Mouse (Mus musculus) natural killer cell, adult 2 months (primary cell): ENCODE results near the gene Tnik.

ENCODE experiments used
- DNase-seq, 2 experiments: peaks; one replicate each; pipeline ENCODE4 v3.0.0; 2022; ENCODE audit warnings: low spot score in 2 of 2

Tnik gene

DNA sequence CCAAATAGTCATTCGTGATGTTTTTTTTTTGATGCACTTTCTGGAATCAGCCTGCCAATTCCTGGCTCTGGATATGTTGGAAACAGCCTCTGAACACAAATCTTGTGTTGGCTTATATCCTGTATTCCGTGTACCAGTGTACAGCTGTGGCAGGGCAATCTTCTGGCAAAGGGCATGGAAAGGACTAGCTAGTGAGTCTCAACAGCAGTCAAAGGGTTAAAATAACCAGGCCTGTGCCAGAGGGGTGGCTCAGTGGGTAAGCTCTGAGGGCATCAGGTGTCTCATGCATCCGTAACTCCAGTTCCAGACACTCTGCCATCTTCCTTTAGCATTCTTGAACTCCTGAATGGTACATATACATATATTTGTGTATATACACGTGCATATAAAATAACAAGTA, 83.5 kb downstream of the Tnik start:
- DNase-seq, result no peak

DNA sequence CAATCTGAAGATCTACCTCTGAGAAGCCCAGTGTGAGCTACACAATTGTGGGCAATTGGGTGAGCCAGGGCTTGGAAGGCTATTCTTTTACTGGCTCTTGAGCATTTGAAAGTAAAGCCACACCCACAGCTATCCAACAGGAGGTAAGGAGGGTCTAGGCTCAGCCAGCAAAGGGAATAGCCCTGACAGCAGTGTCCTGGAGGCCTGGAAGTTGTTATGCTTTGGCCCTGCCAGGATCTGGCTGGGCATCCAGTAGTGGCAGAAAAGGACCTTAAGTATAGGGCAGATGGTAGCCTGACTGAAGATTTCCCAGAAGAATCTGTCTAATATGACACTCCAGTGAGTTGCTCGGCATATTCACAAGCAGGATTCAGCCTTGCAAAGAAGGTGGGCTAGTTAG, 85.7 kb downstream of the Tnik start:
- no peak for DNase-seq

DNA sequence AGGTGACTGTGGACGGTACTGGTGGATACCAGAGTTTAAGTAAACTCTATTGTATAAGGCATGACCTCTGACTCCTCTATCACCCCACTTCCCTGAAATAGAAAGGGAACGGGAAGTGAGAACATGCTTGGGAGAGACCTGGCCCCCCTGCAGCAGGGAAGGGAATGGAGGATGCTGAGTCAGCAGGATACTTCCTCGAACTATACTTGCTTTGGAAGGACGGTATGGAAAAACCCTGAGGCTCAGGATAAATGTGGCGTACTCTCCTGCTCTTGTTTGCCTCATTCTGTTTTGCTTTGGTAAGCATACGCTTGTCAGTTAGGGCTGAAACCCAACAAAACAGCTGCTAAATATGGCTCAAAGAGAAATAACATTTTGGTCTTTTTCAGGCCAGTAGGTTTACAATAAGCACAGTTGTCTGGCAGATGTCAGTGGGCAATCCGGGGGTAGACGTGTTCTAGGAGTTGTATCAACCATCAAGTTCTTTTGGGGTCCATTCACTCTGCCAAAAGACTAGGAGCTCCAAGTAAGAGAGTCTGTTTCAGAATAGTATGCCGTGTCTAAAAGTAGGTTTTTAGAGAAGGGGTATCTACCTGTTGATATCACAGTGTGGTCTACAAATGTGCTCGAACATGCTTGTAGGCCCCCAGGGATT, 87.3 kb downstream of the Tnik start:
- DNase-seq, result no peak

DNA sequence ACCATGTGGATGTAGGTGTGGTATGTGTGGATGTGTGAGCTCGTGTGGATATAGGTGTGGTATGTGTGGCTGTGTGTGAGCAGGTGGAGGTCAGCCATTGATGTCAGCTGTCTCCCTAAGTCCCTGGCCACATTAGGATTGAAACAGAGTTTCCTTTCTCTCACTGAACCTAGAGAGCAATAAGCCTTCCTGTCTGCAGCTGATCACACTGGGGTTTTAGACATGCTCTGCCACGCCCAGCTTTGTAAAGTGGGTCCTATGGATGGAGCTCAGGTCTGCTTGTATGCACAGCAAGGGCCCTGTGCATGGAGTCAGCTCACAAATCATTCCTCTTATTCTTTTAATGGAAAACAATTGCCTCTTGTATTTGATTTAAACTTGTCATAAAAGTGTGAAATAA, 95.4 kb downstream of the Tnik start:
- DNase-seq, result no peak

DNA sequence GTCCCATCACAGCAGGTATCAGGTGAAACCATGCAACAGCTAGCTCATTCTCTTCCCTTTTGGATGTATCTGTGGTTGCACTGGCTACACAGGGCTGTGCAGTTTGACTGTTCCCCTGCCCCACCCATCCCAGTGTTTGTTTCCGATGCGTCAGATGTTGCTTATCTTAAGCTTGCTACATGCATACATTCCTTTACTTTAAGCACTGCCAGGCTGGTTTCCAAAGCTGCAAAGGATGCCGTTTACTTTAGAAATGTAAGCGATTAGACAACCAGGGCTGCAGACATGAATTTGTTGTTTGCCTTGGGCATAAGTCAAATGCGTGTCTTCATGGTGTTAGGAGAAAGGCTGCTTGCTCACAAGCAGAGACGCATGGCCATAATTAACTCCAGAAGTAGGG, 96.1 kb downstream of the Tnik start:
- DNase-seq, result no peak

DNA sequence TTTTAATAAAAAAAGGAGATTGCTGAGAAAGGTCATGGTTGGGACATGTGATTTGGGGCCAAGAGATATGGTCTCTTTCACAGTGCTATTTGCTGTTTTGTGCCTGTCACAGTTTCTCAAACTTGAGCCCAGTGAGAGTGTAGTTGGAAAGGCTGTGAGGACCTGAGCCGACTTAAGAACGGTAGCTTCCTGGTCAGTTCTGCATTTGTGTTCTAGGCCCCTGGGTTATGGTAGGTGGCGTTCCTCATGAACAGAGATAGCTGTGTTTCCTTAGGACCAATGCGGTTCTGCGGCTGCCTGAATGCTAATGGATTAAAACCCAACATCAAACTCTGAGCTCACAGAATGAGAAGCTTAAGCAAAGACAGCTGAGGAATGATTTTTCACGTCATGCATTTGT, 98.0 kb downstream of the Tnik start:
- no peak for DNase-seq

DNA sequence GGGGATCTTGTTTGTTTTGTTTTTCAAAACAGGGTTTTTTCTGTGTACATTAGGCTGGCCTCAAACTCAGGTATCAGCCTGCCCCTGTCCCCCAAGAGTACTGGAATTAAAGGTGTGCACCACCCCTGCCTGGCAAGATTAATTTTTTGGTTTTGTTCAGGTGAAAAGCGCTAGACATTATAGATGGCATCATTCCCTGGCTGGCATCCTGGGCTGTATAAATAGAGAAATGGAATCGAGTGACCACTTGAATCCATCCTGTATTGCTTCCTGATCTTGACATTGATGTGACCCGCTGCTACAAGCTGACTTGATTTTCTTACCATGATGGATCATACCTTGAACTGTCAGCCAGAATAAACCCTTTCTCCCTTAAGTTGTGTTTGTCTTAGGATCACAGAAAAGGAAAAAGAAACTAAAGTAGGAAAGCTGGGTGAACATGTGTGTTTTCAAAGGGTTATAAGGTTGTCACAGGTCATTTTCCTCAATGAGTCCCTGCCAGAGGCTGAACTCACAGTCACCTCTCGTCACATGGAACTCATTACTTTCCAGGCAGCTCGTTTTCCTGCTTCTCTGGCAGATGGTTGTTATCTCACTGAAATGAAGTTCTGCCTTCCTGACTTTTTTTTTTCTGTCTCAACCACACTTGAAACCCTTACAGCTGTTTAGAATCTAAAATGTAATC, 100.6 kb downstream of the Tnik start:
- no peak for DNase-seq

DNA sequence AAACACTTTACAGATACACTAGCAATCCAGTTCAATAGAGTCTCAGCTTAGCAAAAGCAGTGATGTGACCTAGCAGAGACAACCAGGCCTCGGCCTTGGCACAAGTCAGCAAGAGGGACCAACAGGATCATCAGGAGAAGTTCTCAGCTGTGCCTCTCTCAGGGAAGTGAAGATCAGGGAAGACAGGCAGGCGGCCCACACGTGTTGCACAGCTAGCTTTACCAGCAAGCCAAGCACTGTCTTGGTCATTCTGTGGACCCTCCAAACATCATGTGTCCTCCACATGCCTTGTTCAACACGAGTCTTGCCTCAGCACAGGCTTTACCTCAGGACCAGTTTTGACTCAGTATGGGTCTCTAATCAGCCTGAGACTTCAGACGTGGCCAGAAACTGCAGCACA, 105.7 kb downstream of the Tnik start:
- DNase-seq, result no peak

- no peak for DNase-seq
Measured at GRCm38 (mm10) chr3:28369266-28369665, 106.3 kb downstream of the Tnik start.

- no peak for DNase-seq
Measured at GRCm38 (mm10) chr3:28369698-28370097, 106.7 kb downstream of the Tnik start.

DNA sequence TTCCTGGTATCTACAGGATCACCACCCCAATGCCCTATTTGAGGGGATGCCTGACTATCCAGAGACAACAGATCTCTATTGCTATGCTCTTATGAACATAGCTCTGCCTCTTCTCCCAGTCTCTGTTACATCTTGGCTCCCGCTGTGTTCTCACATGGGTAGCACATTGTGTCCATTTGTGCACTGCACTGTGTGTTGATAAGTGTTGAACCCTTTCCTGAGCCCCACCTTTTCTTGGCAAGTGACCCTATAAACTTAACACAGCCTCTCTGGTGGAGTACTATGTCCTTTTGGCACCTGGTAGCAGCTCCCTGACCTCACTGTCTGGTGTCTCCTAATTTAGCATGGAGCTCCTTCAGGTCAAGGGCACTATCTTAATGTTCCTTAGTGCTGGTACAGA, 108.6 kb downstream of the Tnik start:
- DNase-seq, result no peak

- no peak for DNase-seq
Measured at GRCm38 (mm10) chr3:28372459-28372858, 109.4 kb downstream of the Tnik start.

DNA sequence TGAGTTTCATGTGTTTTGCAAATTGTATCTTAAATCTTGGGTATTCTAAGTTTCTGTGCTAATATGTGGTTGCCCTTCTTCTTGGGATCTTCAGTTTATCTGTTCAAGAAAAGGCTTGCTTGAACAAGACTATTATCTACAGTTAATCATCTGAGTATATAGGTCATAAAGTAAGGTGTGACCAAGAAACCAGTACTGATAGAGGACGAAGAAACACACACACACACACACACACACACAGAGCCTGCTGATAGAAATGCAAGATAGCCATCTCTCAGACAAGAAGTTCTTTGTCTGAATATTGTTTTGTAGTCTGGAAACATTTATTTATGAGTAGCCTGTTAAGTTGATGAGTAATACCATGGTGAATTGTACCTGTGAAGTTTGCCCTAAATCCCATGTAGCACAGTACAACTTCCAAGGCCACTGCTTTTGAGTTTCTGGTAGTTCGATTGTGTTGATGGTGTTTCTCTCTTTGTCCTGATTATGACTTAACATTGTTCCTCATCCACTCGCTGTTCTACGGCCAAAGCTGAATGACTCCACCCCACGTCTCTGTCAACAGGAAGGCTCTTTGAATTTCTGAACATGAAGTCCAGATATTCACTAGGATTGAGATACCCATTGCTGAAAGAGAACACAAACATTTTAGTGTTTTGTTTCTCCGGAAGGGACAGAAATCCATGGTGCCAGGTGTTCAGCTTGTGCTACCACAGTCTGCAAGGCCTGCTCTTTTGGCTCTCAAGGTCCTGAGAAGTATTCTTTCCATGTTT, 111.9 kb downstream of the Tnik start:
- no peak for DNase-seq

DNA sequence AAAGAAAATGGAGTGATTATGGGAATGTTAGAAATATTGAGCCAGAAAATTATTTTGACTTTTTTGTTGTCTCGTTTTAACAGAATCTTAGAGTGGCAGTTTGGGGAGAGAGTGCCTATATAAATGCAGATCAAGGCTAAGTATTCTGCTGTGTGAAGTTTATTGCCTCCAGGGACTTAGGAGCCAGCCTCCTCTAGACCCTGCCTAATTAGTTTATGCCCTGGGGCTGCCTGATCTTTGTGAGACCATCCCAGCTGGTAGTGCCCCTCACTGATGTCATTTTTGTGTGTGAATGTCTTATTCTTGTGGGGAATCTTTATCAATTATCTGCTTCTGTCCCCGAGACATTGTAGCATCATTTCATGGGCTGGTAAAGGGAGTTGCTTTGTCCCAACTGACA, 117.2 kb downstream of the Tnik start:
- DNase-seq, result no peak

- no peak for DNase-seq
Measured at GRCm38 (mm10) chr3:28383526-28384126, 120.6 kb downstream of the Tnik start.

- no peak for DNase-seq
Measured at GRCm38 (mm10) chr3:28385199-28385975, 122.4 kb downstream of the Tnik start.

- no peak for DNase-seq
Measured at GRCm38 (mm10) chr3:28388540-28388939, 125.5 kb downstream of the Tnik start.

GRCm38 (mm10) chr3:28390183-28390582, 127.2 kb downstream of the Tnik start:
- DNase-seq, result no peak

- DNase-seq, result no peak
Measured at GRCm38 (mm10) chr3:28392542-28392941, 129.5 kb downstream of the Tnik start.

- no peak for DNase-seq
Measured at GRCm38 (mm10) chr3:28398781-28399180, 135.8 kb downstream of the Tnik start.

GRCm38 (mm10) chr3:28399593-28400216, 136.7 kb downstream of the Tnik start:
- no peak for DNase-seq
